Mouse (Mus musculus): Measurements from ENCODE around the gene Lrch2.
"Not testable (repeated sequence)": the region's sequence is repeated elsewhere in the genome, so short reads cannot be mapped to it uniquely, and the experiment has no call there.

Lrch2 gene

DNA sequence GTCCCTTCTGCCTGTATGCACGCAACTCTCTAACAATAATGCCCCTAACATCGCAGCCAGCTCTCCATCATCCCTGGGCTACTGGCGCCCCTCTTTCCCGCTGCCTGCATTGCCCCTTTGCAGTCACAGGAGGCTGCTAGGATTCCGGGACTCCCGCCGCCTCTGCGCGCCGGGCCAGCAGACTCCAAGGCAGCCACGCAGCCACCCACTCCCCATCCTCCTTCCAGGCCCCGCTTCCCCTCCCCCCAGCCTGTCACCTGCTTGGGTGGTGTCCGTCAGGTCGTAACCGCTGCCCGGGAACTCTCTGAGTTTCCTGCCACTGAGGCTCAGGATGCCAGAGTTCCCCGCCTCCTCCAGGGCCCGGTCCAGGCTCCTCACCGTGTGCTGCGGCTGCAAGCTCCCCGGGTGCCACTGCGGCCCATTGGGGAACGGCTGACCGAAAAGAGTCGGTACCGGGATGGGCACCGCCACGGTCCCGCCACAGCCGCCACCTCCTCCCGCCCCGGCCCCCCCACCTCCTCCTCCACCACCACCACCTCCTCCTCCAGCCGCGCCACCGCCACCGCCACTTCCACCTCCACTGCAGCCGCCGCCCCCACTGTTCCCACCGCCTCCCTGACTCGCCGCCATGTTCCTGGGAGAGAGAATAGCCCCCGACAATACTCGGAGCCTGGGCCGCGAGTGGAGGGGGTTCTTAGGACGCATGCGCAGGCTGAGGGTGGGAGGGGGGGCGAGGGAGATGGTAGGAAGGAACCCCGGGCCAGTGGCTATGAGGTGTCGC is at the start of gene Lrch2:
TSS of gene Lrch2 (minus strand) at position 661 of the 781 bp plus-strand sequence.
- peak; percentile 65 to 77 for DNase-seq (ENCODE audit: low spot score in 2 of 2)

DNA sequence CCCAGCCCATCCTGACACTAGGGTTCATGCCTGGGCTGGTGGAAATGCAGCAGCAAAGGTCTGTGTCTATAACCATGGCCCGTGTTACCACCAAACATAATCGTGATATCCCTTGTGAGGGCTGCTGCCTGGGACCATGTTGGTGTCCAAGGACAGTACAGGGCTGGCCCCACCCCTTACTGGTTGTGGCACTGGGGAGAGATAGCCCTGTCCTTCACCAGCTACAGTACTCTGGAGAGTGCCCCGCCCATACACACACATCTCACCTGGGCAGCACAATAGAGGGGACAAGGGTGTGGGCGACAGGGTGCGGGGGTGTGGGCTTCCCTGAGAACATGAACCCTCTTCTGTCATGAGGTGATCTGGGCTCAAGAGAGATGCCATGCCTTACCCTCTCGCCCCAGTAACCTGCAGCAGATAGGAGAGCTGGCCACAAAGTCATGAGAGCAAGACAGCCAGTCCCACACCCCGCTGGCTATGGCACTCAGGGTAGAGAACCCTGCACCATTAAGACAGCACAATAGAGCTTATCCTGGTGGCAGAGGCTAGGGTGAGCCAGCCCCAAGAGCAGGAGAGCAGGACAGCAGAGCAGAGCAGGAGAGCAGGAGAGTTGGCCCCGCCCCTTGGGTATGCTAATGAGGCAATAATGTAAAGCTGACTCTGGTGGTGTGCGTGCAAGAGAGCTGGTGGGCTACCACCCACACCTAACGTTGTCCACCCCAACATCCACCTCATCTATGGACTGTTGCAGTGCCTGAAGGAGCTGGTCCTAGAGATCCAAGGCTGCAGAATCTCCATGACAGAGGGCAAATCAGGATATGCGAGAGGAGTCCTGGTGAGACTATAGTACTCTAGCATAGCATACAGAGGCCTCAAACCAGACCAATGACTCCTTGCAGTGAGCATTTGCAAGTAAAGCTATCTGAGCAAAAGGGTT is 12.7 kb downstream of the Lrch2 start:
- DNase-seq (ENCODE audit: low spot score in 2 of 2), result no peak

- no peak for DNase-seq (ENCODE audit: low spot score in 2 of 2)
Observed at GRCm38 (mm10) chrX:147538377-147538776, 15.5 kb downstream of the Lrch2 start.

DNA sequence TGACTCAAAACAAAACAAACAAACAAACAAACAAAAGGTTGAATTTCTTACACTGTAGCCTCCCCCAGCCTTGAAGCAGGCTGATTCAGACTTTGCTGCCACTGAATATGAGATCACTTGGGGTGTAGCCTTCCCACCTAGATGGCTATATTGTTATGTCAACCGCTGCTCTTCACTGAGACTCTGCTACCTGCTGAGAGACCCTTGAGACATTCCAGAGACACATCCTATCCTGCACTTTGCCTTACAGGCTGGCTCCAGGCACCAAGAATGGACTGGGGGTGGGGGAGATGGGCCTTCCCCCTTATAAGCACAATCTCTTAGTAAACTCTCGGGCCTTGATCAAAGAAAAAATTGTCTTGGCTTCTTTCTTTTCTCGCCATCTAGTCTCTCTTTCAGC is 16.8 kb downstream of the Lrch2 start:
- not testable (repeated sequence) for DNase-seq (ENCODE audit: low spot score in 2 of 2)

GRCm38 (mm10) chrX:147535616-147536015 is 18.3 kb downstream of the Lrch2 start:
- no peak for DNase-seq (ENCODE audit: low spot score in 2 of 2)

DNA sequence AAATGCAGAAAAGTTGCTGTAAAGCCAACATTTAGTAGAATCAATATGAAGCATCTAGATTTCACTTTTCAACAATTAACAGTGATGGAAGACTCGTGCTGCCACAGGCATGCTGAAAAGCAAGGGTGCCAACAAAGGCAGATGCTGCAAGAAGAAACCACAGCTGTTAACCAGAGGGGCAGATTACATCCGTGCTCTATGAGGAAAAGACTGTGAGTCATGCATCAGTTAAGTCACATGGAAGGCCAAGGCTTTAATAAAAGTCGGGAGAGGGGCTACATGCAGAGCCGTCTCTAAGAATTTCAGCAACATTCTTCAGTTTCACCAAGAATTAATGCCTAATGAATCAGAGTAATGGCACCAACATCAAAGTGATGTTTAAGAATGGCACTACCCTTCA is 22.2 kb downstream of the Lrch2 start:
- no peak for DNase-seq (ENCODE audit: low spot score in 2 of 2)

GRCm38 (mm10) chrX:147527646-147528172 is 26.2 kb downstream of the Lrch2 start:
- peak in 1 of 2 experiments; percentile 31 for DNase-seq (ENCODE audit: low spot score in 2 of 2)

DNA sequence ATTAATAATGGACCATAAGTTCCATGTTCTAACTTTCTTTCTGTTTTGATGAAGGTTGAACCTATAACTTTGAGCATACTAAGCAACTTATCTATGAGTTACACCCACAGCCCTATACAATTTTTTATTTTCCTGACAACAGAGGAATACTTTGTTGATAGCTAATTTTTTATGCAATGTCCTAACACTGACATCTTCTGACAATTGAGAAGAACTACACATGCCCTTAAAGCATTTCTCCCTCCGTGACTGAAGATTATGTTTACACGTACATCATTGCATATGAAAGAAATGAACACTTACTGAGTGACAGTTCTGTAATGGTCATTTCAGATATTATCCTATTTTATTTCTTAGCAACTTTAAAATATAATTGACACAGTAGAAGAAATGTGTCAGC is 64.3 kb downstream of the Lrch2 start:
- no peak for DNase-seq (ENCODE audit: low spot score in 2 of 2)

GRCm38 (mm10) chrX:147453610-147454009 is 100.3 kb downstream of the Lrch2 start, which contains the start of gene Vmn1r239-ps:
TSS of gene Vmn1r239-ps (minus strand) at chrX:147453710.
- not testable (repeated sequence) for DNase-seq (ENCODE audit: low spot score in 2 of 2)

GRCm38 (mm10) chrX:147443386-147443785 is 110.5 kb downstream of the Lrch2 start:
- no peak for DNase-seq (ENCODE audit: low spot score in 2 of 2)

DNA sequence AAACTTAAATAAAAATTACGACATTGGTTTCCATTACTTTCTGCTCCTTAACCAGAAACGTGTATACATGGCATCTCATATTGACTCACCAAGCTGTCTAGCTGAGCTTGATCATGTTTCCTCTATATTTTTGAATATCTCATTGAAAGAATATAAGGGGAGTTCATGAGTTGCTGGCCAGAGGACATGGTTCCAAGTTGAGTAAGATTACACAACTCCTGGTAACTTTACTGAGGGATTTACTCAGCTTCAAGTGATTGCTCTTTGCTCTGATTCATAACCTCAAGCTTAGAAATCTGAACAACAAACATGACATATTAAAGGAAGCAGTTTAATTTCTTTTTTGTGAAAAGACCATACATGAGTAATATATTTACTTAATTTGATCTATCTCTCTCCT is 118.5 kb downstream of the Lrch2 start:
- DNase-seq (ENCODE audit: low spot score in 2 of 2), result no peak

DNA sequence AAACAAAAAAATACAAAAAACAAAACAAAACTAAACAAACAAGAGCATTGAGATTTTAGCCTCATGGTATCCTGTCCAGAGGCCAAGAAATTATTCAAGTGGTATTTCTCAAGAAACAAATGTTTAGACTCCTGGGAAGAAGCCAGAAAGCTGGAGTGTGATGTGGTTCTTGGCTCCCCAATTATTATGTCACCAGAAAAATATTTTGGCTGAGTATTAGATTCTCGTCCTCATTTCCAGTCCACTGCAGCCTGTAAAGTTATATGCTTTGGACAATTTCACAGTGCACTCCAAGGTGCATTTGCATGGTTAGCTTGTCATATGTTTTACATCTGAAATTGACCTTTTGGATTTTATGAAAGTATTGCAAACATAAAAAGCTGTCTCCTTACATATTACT is 124.1 kb downstream of the Lrch2 start:
- no peak for DNase-seq (ENCODE audit: low spot score in 2 of 2)

DNA sequence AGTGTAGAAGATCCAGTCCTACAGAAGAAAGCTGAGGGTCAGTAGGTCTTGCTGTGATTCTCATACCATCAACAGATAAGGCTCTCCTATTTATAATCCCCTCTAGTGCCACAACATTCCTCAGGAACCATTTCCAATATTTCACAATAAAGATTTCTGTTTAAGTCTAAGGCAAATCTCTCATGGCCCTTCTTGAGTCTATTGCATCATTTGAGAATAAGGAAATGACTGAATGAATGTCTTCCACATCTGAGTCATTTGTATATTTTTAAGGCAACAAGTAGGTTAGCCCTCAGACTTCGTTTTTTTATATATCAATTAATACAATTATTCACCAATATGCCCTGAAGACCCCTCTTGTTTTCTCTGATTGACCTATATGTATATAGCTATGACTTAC is 124.8 kb downstream of the Lrch2 start, which contains the start of gene Il13ra2:
TSS of gene Il13ra2 (minus strand) at position 64 of the 400 bp plus-strand sequence.
- DNase-seq (ENCODE audit: low spot score in 2 of 2), result no peak
